Mouse (Mus musculus) olfactory bulb, adult 2 months (tissue): ENCODE data around the gene Grin3b.

Source experiments
- CTCF ChIP-seq: fragments of 200-500 bp; IDR thresholded peaks from 2 replicates; pipeline ENCODE4 v1.5.1; 2012; ENCODE audit warnings: low read depth, mild to moderate bottlenecking, low read length, moderate library complexity; ENCODE audit not compliant: insufficient read depth
- POLR2A ChIP-seq: fragments of 200-500 bp; IDR thresholded peaks from 2 replicates; pipeline ENCODE4 v1.6.1; 2012; ENCODE audit warnings: mild to moderate bottlenecking, low read depth, low read length, moderate library complexity; ENCODE audit not compliant: insufficient read depth

GRCm38 (mm10) chr10:80022806-80023205 lies 52.3 kb downstream of the Grin3b start:
- TF ChIP-seq CTCF (no peak), POLR2A (no peak)
